Mouse (Mus musculus) cerebellum, postnatal 10 days (tissue): ENCODE results near the gene Nfatc3.
A peak's percentile ranks its signal among the peaks of the same experiment; 100 is the strongest.
"Not testable (repeated sequence)": the region's sequence is repeated elsewhere in the genome, so short reads cannot be mapped to it uniquely, and the experiment has no call there.

Source experiments
- DNase-seq, 2 experiments: peaks; one replicate each; pipeline ENCODE4 v3.0.0; 2021; ENCODE audit warnings: mixed read lengths in 2 of 2

Gene Nfatc3

GRCm38 (mm10) chr8:106058731-106059612, at the start of gene Nfatc3:
Gene Nfatc3 (plus strand): TSS chr8:106058840.
- peak; percentile 97 to 98 for DNase-seq

GRCm38 (mm10) chr8:106010748-106011642, 47.6 kb upstream of the Nfatc3 start:
- peak; percentile 98 for DNase-seq

GRCm38 (mm10) chr8:106011643-106011986, 47.0 kb upstream of the Nfatc3 start, which contains the start of gene Ddx28:
Gene Ddx28 (minus strand): TSS chr8:106011882.
- no peak for DNase-seq

GRCm38 (mm10) chr8:106012203-106012602, 46.4 kb upstream of the Nfatc3 start:
- DNase-seq = not testable (repeated sequence)

GRCm38 (mm10) chr8:106016284-106016683, 42.4 kb upstream of the Nfatc3 start:
- no peak for DNase-seq

- DNase-seq = no peak
Measured at GRCm38 (mm10) chr8:106017130-106017529, 41.5 kb upstream of the Nfatc3 start.

GRCm38 (mm10) chr8:106018039-106018438, 40.6 kb upstream of the Nfatc3 start:
- DNase-seq = no peak

- peak; percentile 91 to 95 for DNase-seq
Measured at GRCm38 (mm10) chr8:106022483-106022882, 36.2 kb upstream of the Nfatc3 start.

GRCm38 (mm10) chr8:106038721-106039120, 19.9 kb upstream of the Nfatc3 start:
- no peak for DNase-seq

- no peak for DNase-seq
Measured at GRCm38 (mm10) chr8:106039605-106040004, 19.0 kb upstream of the Nfatc3 start.

- DNase-seq = no peak
Measured at GRCm38 (mm10) chr8:106040218-106040617, 18.4 kb upstream of the Nfatc3 start.

GRCm38 (mm10) chr8:106043055-106043454, 15.6 kb upstream of the Nfatc3 start:
- DNase-seq = no peak

GRCm38 (mm10) chr8:106044151-106044550, 14.5 kb upstream of the Nfatc3 start:
- DNase-seq = no peak

GRCm38 (mm10) chr8:106046872-106047559, 11.6 kb upstream of the Nfatc3 start:
- DNase-seq = no peak

- DNase-seq = no peak
Measured at GRCm38 (mm10) chr8:106047854-106048630, 10.6 kb upstream of the Nfatc3 start.

- DNase-seq = no peak
Measured at GRCm38 (mm10) chr8:106049840-106050239, 8.8 kb upstream of the Nfatc3 start.

GRCm38 (mm10) chr8:106051068-106051467, 7.6 kb upstream of the Nfatc3 start:
- DNase-seq = peak; percentile 18 to 25

- no peak for DNase-seq
Measured at GRCm38 (mm10) chr8:106052510-106053089, 6.0 kb upstream of the Nfatc3 start.

- no peak for DNase-seq
Measured at GRCm38 (mm10) chr8:106054190-106054811, 4.3 kb upstream of the Nfatc3 start.

- peak; percentile 73 to 77 for DNase-seq
Measured at GRCm38 (mm10) chr8:106055038-106055437, 3.6 kb upstream of the Nfatc3 start.

- no peak for DNase-seq
Measured at GRCm38 (mm10) chr8:106056455-106056982, 2.1 kb upstream of the Nfatc3 start.
